Mouse (Mus musculus): Measurements from ENCODE around the gene Armc2. TPM values are rescaled to one million over a fixed set of nuclear protein-coding genes. Genes with fewer than 3 reads are reported as not detected.

Armc2 gene
- polyA plus RNA-seq, 1 experiment, result 2.9 TPM

DNA sequence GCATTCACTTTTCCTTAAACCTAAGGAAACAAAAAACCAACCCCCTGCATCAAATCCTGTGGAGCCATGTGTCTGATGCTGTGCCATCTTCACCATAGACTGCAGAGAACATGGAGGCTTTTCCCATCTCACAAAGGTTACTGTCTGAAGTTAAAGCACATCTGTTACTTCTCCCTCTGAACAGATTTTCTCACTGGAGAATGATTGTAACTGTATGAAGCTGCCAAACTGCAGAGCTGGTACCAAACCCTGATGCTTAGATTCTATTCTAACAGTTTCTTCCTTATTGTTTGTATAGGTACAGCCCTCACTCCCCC lies 151.4 kb downstream of the Armc2 start:
- H3K4me1 ChIP-seq (ENCODE audit: control insufficient read depth, insufficient read depth, low read length), result peaks cover 4% of the 10 kb centered on the region
- peak overlapping the region; percentile 28 for H3K27ac ChIP-seq (ENCODE audit: insufficient read depth, low read length)
- TF ChIP-seq CTCF (IDR thresholded peaks at IDR 0.05; ENCODE audit: borderline replicate concordance, insufficient read depth, low read length) (no peak), POLR2A (IDR thresholded peaks at IDR 0.05; ENCODE audit: low read depth, low read length) (no peak)
- H3K4me3 ChIP-seq (ENCODE audit: insufficient read depth, low read length), result no peak overlapping the region

DNA sequence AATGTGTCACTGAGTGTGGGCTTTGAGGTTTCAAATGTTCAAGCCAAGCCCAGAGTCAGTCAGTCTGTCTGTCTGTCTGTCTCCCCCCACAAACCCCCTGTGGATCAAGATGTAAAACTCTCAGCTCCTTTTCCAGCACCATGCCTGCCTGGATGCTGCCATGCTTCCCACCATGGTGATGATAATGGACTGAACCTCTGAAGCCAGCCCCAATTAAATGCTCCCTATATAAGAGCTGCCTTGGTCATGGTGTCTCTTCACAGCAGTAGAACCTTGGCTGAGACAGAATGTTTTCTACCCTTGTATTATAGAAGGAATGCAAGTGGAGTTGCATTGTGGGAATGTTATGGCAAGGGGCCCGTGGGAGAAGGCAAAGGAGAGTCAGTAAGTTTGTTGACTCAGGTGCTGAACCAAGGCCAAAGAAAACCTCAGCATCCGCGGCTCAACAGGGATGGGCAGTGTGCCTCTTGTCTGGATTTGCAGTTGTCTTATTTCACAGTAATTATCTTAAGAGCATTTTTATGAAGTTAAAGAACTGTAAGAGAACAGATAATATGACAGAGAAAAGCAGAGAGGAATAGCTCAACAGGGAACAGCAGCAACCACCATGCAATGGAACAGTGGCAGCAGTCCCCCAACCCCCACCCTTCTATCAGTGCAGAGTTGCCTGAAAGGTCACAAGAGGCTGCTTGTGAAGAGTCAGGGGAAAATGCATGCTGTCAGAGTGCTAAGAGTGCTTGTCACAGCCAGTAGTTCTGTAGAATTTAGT lies 152.0 kb downstream of the Armc2 start:
- Histone ChIP-seq H3K4me3 (ENCODE audit: insufficient read depth, low read length) (no peak overlapping the region), H3K27ac (ENCODE audit: insufficient read depth, low read length) (peak overlapping the region; percentile 50), H3K4me1 (ENCODE audit: control insufficient read depth, insufficient read depth, low read length) (peaks cover 4% of the 10 kb centered on the region)
- no peak for TF ChIP-seq CTCF (IDR thresholded peaks at IDR 0.05; ENCODE audit: borderline replicate concordance, insufficient read depth, low read length)
- TF ChIP-seq POLR2A (IDR thresholded peaks at IDR 0.05; ENCODE audit: low read depth, low read length), result no peak

Other genes starting within 250 kb of the Armc2 start
- 12.4 and 17.8 TPM in 2 replicates for gene Cep57l1, start 208.6 kb downstream of the Armc2 start, polyA plus RNA-seq (2011; ENCODE audit: insufficient read length, low read depth, missing spikeins)
- 8.4 and 13.8 TPM in 2 replicates for gene Sesn1, start 208.5 kb downstream of the Armc2 start, polyA plus RNA-seq (2011; ENCODE audit: insufficient read length, low read depth, missing spikeins)